Mouse (Mus musculus) spleen, adult 2 months (tissue): ENCODE measurements around the gene Fkbp6. TPM values are rescaled to one million over a fixed set of nuclear protein-coding genes. Genes with fewer than 3 reads are reported as not detected.

Source experiments
- DNase-seq, 2 experiments: peaks; one replicate each; pipeline versions ENCODE4 v3.0.0 to v3.0.0-alpha.2; 2012 to 2021; ENCODE audit warnings: low spot score in 2 of 2, low read depth in 1 of 2
- H3K27ac ChIP-seq: fragments of 200-500 bp; 2 replicates; pipeline ENCODE4 v1.5.1; 2012; ENCODE audit warnings: low read length, inconsistent platforms; ENCODE audit not compliant: insufficient read depth
- H3K27me3 ChIP-seq: fragments of 200-500 bp; 2 replicates; pipeline ENCODE4 v1.6.1; 2012; ENCODE audit warnings: mild to moderate bottlenecking, moderate library complexity, low read length, inconsistent platforms; ENCODE audit not compliant: control insufficient read depth, insufficient read depth
- H3K36me3 ChIP-seq: fragments of 200-500 bp; 2 replicates; pipeline ENCODE4 v1.6.1; 2012; ENCODE audit warnings: mild to moderate bottlenecking, low read length, inconsistent platforms; ENCODE audit not compliant: control insufficient read depth, insufficient read depth
- H3K4me1 ChIP-seq: fragments of 200-500 bp; 2 replicates; pipeline ENCODE4 v1.6.1; 2011; ENCODE audit warnings: inconsistent platforms; ENCODE audit not compliant: control insufficient read depth, insufficient read depth, insufficient read length
- H3K4me3 ChIP-seq: fragments of 200-500 bp; 2 replicates; pipeline ENCODE4 v1.5.1; 2011; ENCODE audit warnings: mild to moderate bottlenecking, inconsistent platforms; ENCODE audit not compliant: insufficient read depth, insufficient read length; ENCODE audit errors: extremely low read depth
- CTCF ChIP-seq: fragments of 200-500 bp; IDR thresholded peaks from 2 replicates; pipeline ENCODE4 v1.5.1; 2011; ENCODE audit warnings: mild to moderate bottlenecking, inconsistent platforms; ENCODE audit not compliant: insufficient read depth, insufficient read length, insufficient replicate concordance; ENCODE audit errors: extremely low read depth
- POLR2A ChIP-seq: fragments of 200-500 bp; IDR thresholded peaks from 2 replicates; pipeline ENCODE4 v1.6.1; 2011; ENCODE audit warnings: low read depth, low read length, inconsistent platforms
- WGBS: fragments of 180-500 bp; shearing (Covaris S2); methylation state at CpG from one replicate; pipeline ENCODE4 v1.1.7; 2018; 5-methylcytosine and 5-hydroxymethylcytosine counted together
- polyA plus RNA-seq: library from polyadenylated mRNA; depleted of rRNA; stranded (reverse); fragments of >200 nt; gene quantifications from 2 replicates; pipeline ENCODE4 v1.2.3, GENCODE M21; 2012

Fkbp6 gene
- polyA plus RNA-seq, 1 experiment, result not detected

GRCm38 (mm10) chr5:135331161-135331560, 18.7 kb downstream of the Fkbp6 start:
- DNase-seq, result no peak
- H3K4me3 ChIP-seq, result no peak overlapping the region
- no peaks in the 10 kb centered on the region for H3K4me1 ChIP-seq
- H3K27me3 ChIP-seq, result no peaks in the 10 kb centered on the region
- no peak overlapping the region for H3K27ac ChIP-seq
- no peak for TF ChIP-seq CTCF
- no peak for TF ChIP-seq POLR2A
- WGBS, result 82% methylated on average over 6 of the region's 6 CpGs
- no peaks in the 10 kb centered on the region for H3K36me3 ChIP-seq

DNA sequence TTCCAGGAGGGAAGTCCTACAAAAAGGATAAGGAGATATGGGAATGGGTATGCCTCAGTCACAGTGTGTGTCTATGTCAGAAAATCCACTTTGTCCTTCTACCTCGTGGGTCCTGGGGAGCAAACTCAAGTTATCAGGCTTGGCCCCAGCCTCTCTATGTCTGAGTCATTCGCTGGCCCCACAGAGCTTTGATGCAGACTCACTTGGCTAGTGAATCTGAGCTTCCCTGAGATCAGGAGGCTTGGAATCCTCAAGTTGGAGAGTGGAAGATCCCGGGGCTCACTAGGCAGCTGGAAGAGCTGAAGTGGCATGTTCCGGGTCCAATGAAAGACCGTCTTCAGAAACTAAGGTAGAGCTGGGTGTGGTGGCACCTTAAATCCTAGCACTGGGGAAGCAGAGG, 19.6 kb downstream of the Fkbp6 start:
- H3K4me1 ChIP-seq, result no peaks in the 10 kb centered on the region
- 88% methylated on average over 5 of the region's 5 CpGs for WGBS
- no peaks in the 10 kb centered on the region for H3K27me3 ChIP-seq
- H3K27ac ChIP-seq, result no peak overlapping the region
- DNase-seq, result no peak
- no peaks in the 10 kb centered on the region for H3K36me3 ChIP-seq
- TF ChIP-seq CTCF, result no peak
- TF ChIP-seq POLR2A, result no peak
- H3K4me3 ChIP-seq, result no peak overlapping the region

DNA sequence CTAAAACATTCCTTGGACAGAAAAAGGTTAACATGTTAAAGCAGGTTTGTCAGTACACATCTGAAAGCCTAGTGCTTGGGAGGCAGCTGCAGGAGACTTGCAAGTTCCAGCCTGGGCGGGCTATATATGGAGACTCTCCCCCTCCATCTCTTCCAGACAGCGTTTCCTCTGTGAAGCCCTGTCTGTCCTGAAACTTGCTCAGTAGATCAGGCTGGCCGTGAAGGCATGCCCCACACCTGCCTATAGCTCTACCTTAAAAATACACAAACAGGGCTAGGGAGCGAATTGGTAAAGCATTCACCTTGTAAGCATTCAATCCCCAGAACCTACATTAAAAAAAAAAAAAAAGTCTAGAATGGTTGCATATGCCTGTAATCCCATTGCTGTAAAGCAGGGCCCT, 20.4 kb downstream of the Fkbp6 start:
- no peak overlapping the region for H3K4me3 ChIP-seq
- no peaks in the 10 kb centered on the region for H3K4me1 ChIP-seq
- H3K27me3 ChIP-seq, result no peaks in the 10 kb centered on the region
- no peak for DNase-seq
- H3K27ac ChIP-seq, result no peak overlapping the region
- TF ChIP-seq CTCF (no peak), POLR2A (no peak)
- WGBS, result 81% methylated on average over 4 of the region's 4 CpGs
- H3K36me3 ChIP-seq, result no peaks in the 10 kb centered on the region

- H3K36me3 ChIP-seq, result no peaks in the 10 kb centered on the region
- no peak for DNase-seq
- WGBS, result 59% methylated on average over 3 of the region's 3 CpGs
- no peak overlapping the region for H3K27ac ChIP-seq
- H3K4me1 ChIP-seq, result no peaks in the 10 kb centered on the region
- no peak overlapping the region for H3K4me3 ChIP-seq
- no peak for TF ChIP-seq CTCF
- TF ChIP-seq POLR2A, result no peak
- H3K27me3 ChIP-seq, result no peaks in the 10 kb centered on the region
Observed at GRCm38 (mm10) chr5:135326121-135326659, 23.7 kb downstream of the Fkbp6 start.

GRCm38 (mm10) chr5:135322197-135322596, 27.6 kb downstream of the Fkbp6 start:
- Histone ChIP-seq H3K27me3 (no peaks in the 10 kb centered on the region), H3K36me3 (no peaks in the 10 kb centered on the region)
- TF ChIP-seq CTCF (no peak), POLR2A (no peak)

DNA sequence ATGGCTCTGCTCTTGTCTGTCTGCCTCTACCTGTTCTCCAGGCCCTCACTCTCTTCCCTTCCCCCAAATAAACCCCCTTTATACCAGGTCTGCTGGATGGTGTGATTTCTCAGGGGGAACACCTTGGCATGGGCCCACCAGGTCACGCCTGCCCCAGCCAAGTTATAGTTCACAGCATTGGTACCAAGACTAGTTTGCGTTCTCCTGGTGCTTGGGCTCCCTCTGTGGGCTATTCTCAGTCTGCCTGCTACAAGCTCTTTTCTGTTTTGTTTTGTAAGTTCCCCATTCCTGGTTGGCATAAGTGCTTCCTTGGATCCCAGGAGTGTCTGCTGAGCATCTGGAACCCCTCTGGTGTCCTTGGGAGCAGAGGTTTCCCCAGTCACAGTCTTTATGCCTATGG, 30.0 kb downstream of the Fkbp6 start:
- WGBS, result 72% methylated on average over 2 of the region's 2 CpGs
- no peak overlapping the region for H3K27ac ChIP-seq

More at GRCm38 (mm10) chr5:135322197-135322596, 27.6 kb downstream of the Fkbp6 start:
- no peak for DNase-seq
- 84% methylated on average over 1 of the region's 1 CpGs for WGBS
- Histone ChIP-seq H3K4me3 (no peak overlapping the region), H3K27ac (no peak overlapping the region), H3K4me1 (no peaks in the 10 kb centered on the region)

DNA sequence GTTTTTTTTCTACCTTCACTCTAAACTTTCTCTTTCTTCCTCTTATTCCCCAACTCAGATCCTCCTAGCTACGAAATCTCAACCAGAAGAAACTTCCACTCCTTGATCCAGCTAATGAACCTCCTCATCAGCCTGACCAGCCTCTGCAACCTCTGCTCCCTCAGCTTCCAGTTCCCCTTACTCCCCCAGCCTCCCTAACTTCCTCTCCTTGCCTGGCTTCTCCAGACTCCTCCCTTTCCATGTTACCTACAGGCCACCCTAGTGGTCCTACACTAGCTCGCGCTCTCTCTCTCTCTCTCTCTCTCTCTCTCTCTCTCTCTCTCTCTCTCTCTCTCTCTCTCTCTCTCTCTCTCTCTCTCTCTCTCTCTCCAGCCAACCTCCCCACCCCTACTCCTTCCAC, 33.7 kb downstream of the Fkbp6 start:
- TF ChIP-seq POLR2A (no peak), CTCF (no peak)
- H3K4me1 ChIP-seq, result no peaks in the 10 kb centered on the region
- WGBS, result 78% methylated on average over 3 of the region's 3 CpGs

More for the DNA sequence above, 30.0 kb downstream of the Fkbp6 start:
- Histone ChIP-seq H3K4me1 (no peaks in the 10 kb centered on the region), H3K4me3 (no peak overlapping the region), H3K27me3 (no peaks in the 10 kb centered on the region), H3K36me3 (no peaks in the 10 kb centered on the region)
- DNase-seq, result no peak
- TF ChIP-seq POLR2A (no peak), CTCF (no peak)

More for the DNA sequence above, 33.7 kb downstream of the Fkbp6 start:
- no peak overlapping the region for H3K4me3 ChIP-seq
- no peaks in the 10 kb centered on the region for H3K27me3 ChIP-seq
- H3K36me3 ChIP-seq, result no peaks in the 10 kb centered on the region
- H3K27ac ChIP-seq, result no peak overlapping the region
- DNase-seq, result no peak
